Mouse (Mus musculus) kidney, embryonic 15.5 days (tissue): ENCODE data around the gene Ikbkg. TPM values are rescaled to one million over a fixed set of nuclear protein-coding genes. Genes with fewer than 3 reads are reported as not detected.
"Not testable (repeated sequence)": the region's sequence is repeated elsewhere in the genome, so short reads cannot be mapped to it uniquely, and the experiment has no call there.

Source experiments
- ATAC-seq: fragments of 200-750 bp; cut with Nextera tagmentation; replicated peaks from 2 replicates; pipeline ENCODE4 v1.8.0; 2017; ENCODE audit warnings: moderate TSS enrichment; ENCODE audit not compliant: low FRiP score
- H3K27ac ChIP-seq: fragments of 300-500 bp; sonication (generic); 2 replicates; pipeline ENCODE4 v1.5.1; 2015; ENCODE audit warnings: mild to moderate bottlenecking, inconsistent platforms
- H3K27me3 ChIP-seq: fragments of 300-500 bp; sonication (generic); 2 replicates; pipeline ENCODE4 v1.6.1; 2015; ENCODE audit warnings: inconsistent platforms
- H3K36me3 ChIP-seq: fragments of 300-500 bp; sonication (generic); 2 replicates; pipeline ENCODE4 v1.6.1; 2015; ENCODE audit warnings: inconsistent platforms
- H3K4me1 ChIP-seq: fragments of 300-500 bp; sonication (generic); 2 replicates; pipeline ENCODE4 v1.6.1; 2015; ENCODE audit warnings: inconsistent platforms
- H3K4me2 ChIP-seq: fragments of 300-500 bp; sonication (generic); 2 replicates; pipeline ENCODE4 v1.6.1; 2015; ENCODE audit warnings: moderate library complexity, mild to moderate bottlenecking, inconsistent platforms
- H3K4me3 ChIP-seq: fragments of 300-500 bp; sonication (generic); replicated peaks from 2 replicates; pipeline ENCODE4 v1.5.1; 2015; ENCODE audit warnings: mild to moderate bottlenecking, inconsistent platforms
- H3K9ac ChIP-seq: fragments of 300-500 bp; sonication (generic); 2 replicates; pipeline ENCODE4 v1.6.1; 2015; ENCODE audit warnings: mild to moderate bottlenecking, inconsistent platforms
- H3K9me3 ChIP-seq: fragments of 300-500 bp; sonication (generic); replicated peaks from 2 replicates; pipeline ENCODE4 v1.6.1; 2016; ENCODE audit warnings: inconsistent platforms
- WGBS: fragments of 180-500 bp; shearing (Covaris S2); methylation state at CpG from one replicate; pipeline ENCODE4 v1.1.7; 2015; ENCODE audit warnings: mixed read lengths; 5-methylcytosine and 5-hydroxymethylcytosine counted together
- polyA plus RNA-seq: library from polyadenylated mRNA; unstranded; fragments of >200 nt; fragmentation: Nextera tagmentation; extraction: Ambion mirVana; gene quantifications from 2 replicates; pipeline ENCODE4 v1.2.1, GENCODE M21; 2015

The Ikbkg gene
- polyA plus RNA-seq, result 19.9 and 21.0 TPM in 2 replicates

- 22% methylated on average over 29 of the region's 30 CpGs for WGBS
- H3K27me3 ChIP-seq, result no peaks in the 10 kb centered on the region
- peaks cover 4% of the 10 kb centered on the region; the same call in 1 of the 2 replicates for H3K4me1 ChIP-seq
- peak within 1 kb of the TSS; percentile 54 for H3K4me3 ChIP-seq
- peak within 1 kb of the TSS; percentile 91 for H3K27ac ChIP-seq
- no peaks in the 10 kb centered on the region for H3K36me3 ChIP-seq
- peak; percentile 100 for ATAC-seq
- H3K4me2 ChIP-seq, result peak within 1 kb of the TSS; percentile 61
- peak within 1 kb of the TSS; percentile 74 for H3K9ac ChIP-seq
- H3K9me3 ChIP-seq, result no peaks in the 10 kb centered on the region
Observed at GRCm38 (mm10) chrX:74392535-74393443, at the start of gene Ikbkg, which contains the start of gene Fam3a. Gene Ikbkg (plus strand): TSS chrX:74393290. Gene Fam3a (minus strand): TSS chrX:74393272.

DNA sequence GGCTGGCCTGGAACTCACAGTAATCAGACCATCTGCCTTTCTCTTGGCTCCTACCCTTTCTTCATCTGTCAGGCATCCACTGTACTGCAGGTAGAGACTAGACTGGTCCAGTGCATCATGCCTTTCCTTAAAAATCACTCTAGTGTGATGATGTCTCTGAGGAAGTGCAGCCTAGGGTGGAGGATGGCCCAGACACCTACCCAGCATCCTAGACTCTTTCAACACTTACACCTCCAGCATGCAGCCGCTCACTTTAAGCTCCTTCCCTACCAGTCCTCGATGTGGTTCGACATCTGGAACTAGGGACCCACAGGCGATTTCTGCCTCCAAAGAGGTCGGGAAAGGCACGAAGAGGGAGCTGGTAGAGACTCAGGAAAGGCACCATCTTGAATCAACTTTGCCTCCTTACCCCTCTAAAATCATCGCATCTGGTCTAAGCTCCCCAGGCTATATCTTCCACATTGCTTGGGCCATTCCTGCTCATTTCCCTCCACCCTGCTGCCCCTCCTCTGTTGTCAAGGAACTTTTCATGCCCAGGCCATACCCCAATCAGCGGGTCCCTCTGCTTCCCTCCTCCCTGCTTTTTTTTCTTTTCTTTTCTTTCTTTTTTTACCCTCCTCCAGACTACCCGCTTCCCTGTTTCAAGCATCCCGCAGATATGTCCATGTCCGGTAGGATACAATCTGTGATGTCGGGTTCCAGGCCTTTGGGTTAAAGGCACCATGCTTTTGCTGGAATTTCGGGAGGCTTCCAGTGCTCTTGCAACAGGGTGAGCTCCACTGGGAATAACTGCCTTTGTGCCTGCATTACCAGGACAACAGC lies 40.2 kb upstream of the Ikbkg start:
- 24% methylated on average over 13 of the region's 13 CpGs for whole genome bisulfite sequencing
- Histone ChIP-seq H3K4me1 (peaks cover 4% of the 10 kb centered on the region; the same call in 1 of the 2 replicates), H3K4me2 (peak overlapping the region; percentile 62), H3K27ac (peak overlapping the region; percentile 45; the same call in 1 of the 2 replicates), H3K4me3 (peak overlapping the region; percentile 50), H3K36me3 (no peaks in the 10 kb centered on the region), H3K27me3 (no peaks in the 10 kb centered on the region), H3K9ac (peak overlapping the region; percentile 52), H3K9me3 (no peaks in the 10 kb centered on the region)
- ATAC-seq, result peak; percentile 49

- Histone ChIP-seq H3K27ac (peak within 1 kb of the TSS; percentile 45; the same call in 1 of the 2 replicates), H3K9me3 (no peaks in the 10 kb centered on the region)
Observed at GRCm38 (mm10) chrX:74353467-74353770, 39.7 kb upstream of the Ikbkg start, which contains the start of gene Lage3. Gene Lage3 (minus strand): TSS chrX:74353618.

GRCm38 (mm10) chrX:74357069-74357468 lies 36.0 kb upstream of the Ikbkg start:
- ATAC-seq, H3K4me3 ChIP-seq, H3K4me1 ChIP-seq, H3K9me3 ChIP-seq, H3K27me3 ChIP-seq, H3K4me2 ChIP-seq, H3K9ac ChIP-seq, H3K36me3 ChIP-seq, H3K27ac ChIP-seq: not testable (repeated sequence)
- 83% methylated on average over 3 of the region's 3 CpGs for WGBS

More at GRCm38 (mm10) chrX:74353467-74353770, 39.7 kb upstream of the Ikbkg start, which contains the start of gene Lage3:
- Histone ChIP-seq H3K4me2 (peak within 1 kb of the TSS; percentile 62), H3K27me3 (no peaks in the 10 kb centered on the region), H3K4me1 (peaks cover 4% of the 10 kb centered on the region; the same call in 1 of the 2 replicates), H3K4me3 (peak within 1 kb of the TSS; percentile 50), H3K9ac (peak within 1 kb of the TSS; percentile 52), H3K36me3 (no peaks in the 10 kb centered on the region)
- peak; percentile 85 for ATAC-seq
- WGBS, result 28% methylated on average over 8 of the region's 22 CpGs

DNA sequence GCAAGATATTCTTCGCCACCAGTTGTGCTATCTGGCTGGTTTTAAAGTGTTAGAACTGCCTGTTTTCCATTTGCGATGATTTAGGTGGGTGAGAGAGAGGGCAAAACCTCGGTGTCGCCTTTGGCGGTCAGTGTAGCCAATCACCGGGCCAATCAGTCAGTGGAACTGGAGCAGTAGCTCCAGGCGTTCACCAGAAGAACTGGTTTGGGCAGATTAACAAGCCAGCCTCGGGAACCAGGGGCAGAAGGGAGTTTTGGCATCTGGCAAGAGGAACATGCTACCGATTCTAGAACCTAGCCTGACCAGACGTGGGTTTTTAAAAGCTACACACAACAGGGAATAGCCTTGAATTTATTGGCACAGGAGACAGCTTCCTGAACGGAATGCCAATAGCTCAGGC lies 33.9 kb upstream of the Ikbkg start:
- no peak overlapping the region for H3K27ac ChIP-seq
- H3K9me3 ChIP-seq, result no peaks in the 10 kb centered on the region
- no peak overlapping the region for H3K9ac ChIP-seq
- no peaks in the 10 kb centered on the region for H3K4me1 ChIP-seq
- no peaks in the 10 kb centered on the region for H3K27me3 ChIP-seq
- no peak overlapping the region for H3K4me2 ChIP-seq
- H3K4me3 ChIP-seq, result no peak overlapping the region
- H3K36me3 ChIP-seq, result no peaks in the 10 kb centered on the region
- 40% methylated on average over 11 of the region's 11 CpGs for WGBS
- ATAC-seq, result no peak

- Histone ChIP-seq H3K4me2 (peak overlapping the region; percentile 62), H3K27ac (peak overlapping the region; percentile 85)
- 66% methylated on average over 10 of the region's 10 CpGs for WGBS
Observed at GRCm38 (mm10) chrX:74367512-74367911, 25.6 kb upstream of the Ikbkg start.

GRCm38 (mm10) chrX:74368209-74368909 lies 24.7 kb upstream of the Ikbkg start:
- peak overlapping the region; percentile 62 for H3K4me2 ChIP-seq
- H3K9me3 ChIP-seq, result no peaks in the 10 kb centered on the region
- peaks cover 18% of the 10 kb centered on the region for H3K4me1 ChIP-seq
- H3K27me3 ChIP-seq, result no peaks in the 10 kb centered on the region
- peak overlapping the region; percentile 85 for H3K27ac ChIP-seq
- 17% methylated on average over 44 of the region's 49 CpGs for WGBS
- ATAC-seq, result peak; percentile 90
- H3K36me3 ChIP-seq, result peaks cover 25% of the 10 kb centered on the region
- peak overlapping the region; percentile 62 for H3K4me3 ChIP-seq
- peak overlapping the region; percentile 67 for H3K9ac ChIP-seq

More at GRCm38 (mm10) chrX:74367512-74367911, 25.6 kb upstream of the Ikbkg start:
- no peaks in the 10 kb centered on the region for H3K9me3 ChIP-seq
- H3K36me3 ChIP-seq, result peaks cover 25% of the 10 kb centered on the region
- H3K4me1 ChIP-seq, result peaks cover 17% of the 10 kb centered on the region
- no peaks in the 10 kb centered on the region for H3K27me3 ChIP-seq
- no peak for ATAC-seq
- H3K4me3 ChIP-seq, result peak overlapping the region; percentile 62
- H3K9ac ChIP-seq, result peak overlapping the region; percentile 67

GRCm38 (mm10) chrX:74372888-74373549 lies 20.1 kb upstream of the Ikbkg start, which contains the start of the genes Ubl4a and Slc10a3:
Gene Ubl4a (minus strand): TSS chrX:74373218.
Gene Slc10a3 (minus strand): TSS chrX:74373349.
- ATAC-seq, result peak; percentile 90
- Histone ChIP-seq H3K9ac (peak within 1 kb of the TSS; percentile 54), H3K9me3 (no peaks in the 10 kb centered on the region), H3K4me1 (peaks cover 11% of the 10 kb centered on the region), H3K4me3 (peak within 1 kb of the TSS; percentile 53), H3K4me2 (peak within 1 kb of the TSS; percentile 64), H3K36me3 (peaks cover 12% of the 10 kb centered on the region), H3K27me3 (no peaks in the 10 kb centered on the region), H3K27ac (no peak within 1 kb of the TSS)
- 26% methylated on average over 32 of the region's 32 CpGs for WGBS

- H3K9me3 ChIP-seq, result no peaks in the 10 kb centered on the region
- H3K27me3 ChIP-seq, result no peaks in the 10 kb centered on the region
- 92% methylated on average over 2 of the region's 2 CpGs for WGBS
- no peak overlapping the region for H3K27ac ChIP-seq
- H3K36me3 ChIP-seq, result peaks cover 28% of the 10 kb centered on the region
- H3K4me2 ChIP-seq, result no peak overlapping the region
- H3K4me3 ChIP-seq, result no peak overlapping the region
- ATAC-seq, result no peak
- no peak overlapping the region for H3K9ac ChIP-seq
- H3K4me1 ChIP-seq, result no peaks in the 10 kb centered on the region
Observed at GRCm38 (mm10) chrX:74384451-74384850, 8.6 kb upstream of the Ikbkg start.

GRCm38 (mm10) chrX:74388153-74388552 lies 4.9 kb upstream of the Ikbkg start:
- Histone ChIP-seq H3K27ac (no peak overlapping the region), H3K9me3 (no peaks in the 10 kb centered on the region), H3K4me3 (no peak overlapping the region), H3K4me2 (no peak overlapping the region), H3K36me3 (peaks cover 28% of the 10 kb centered on the region), H3K27me3 (no peaks in the 10 kb centered on the region), H3K4me1 (peaks cover 4% of the 10 kb centered on the region; the same call in 1 of the 2 replicates), H3K9ac (no peak overlapping the region)
- ATAC-seq, result no peak

- Histone ChIP-seq H3K9ac (no peak overlapping the region), H3K4me3 (no peak overlapping the region), H3K27me3 (no peaks in the 10 kb centered on the region), H3K36me3 (no peaks in the 10 kb centered on the region), H3K9me3 (no peaks in the 10 kb centered on the region), H3K4me2 (no peak overlapping the region), H3K27ac (no peak overlapping the region), H3K4me1 (no peaks in the 10 kb centered on the region)
- ATAC-seq, result no peak
- 84% methylated on average over 3 of the region's 3 CpGs for WGBS
Observed at GRCm38 (mm10) chrX:74400136-74400535, 7.0 kb downstream of the Ikbkg start.
